Mouse (Mus musculus) lung, embryonic 16.5 days (tissue): ENCODE data around the gene Gpc5. TPM values are rescaled to one million over a fixed set of nuclear protein-coding genes. Genes with fewer than 3 reads are reported as not detected.

Experiments used
- ATAC-seq: fragments of 200-750 bp; cut with Nextera tagmentation; 2 replicates; pipeline ENCODE4 v1.8.0; 2017; ENCODE audit warnings: low read depth, mild to moderate bottlenecking, moderate library complexity
- H3K27ac ChIP-seq: fragments of 300-500 bp; sonication (generic); 2 replicates; pipeline ENCODE4 v1.5.1; 2014; ENCODE audit warnings: mild to moderate bottlenecking, control low read depth, low read length
- H3K27me3 ChIP-seq: fragments of 300-500 bp; sonication (generic); 2 replicates; pipeline ENCODE4 v1.6.1; 2014; ENCODE audit warnings: low read depth, low read length, mixed read lengths; ENCODE audit not compliant: control insufficient read depth, insufficient read depth
- H3K36me3 ChIP-seq: fragments of 300-500 bp; sonication (generic); 2 replicates; pipeline ENCODE4 v1.6.1; 2014; ENCODE audit warnings: low read length; ENCODE audit not compliant: control insufficient read depth, insufficient read depth
- H3K4me1 ChIP-seq: fragments of 300-500 bp; sonication (generic); replicated peaks from 2 replicates; pipeline ENCODE4 v1.6.1; 2014; ENCODE audit warnings: low read length, mixed read lengths; ENCODE audit not compliant: control insufficient read depth, insufficient read depth
- H3K4me2 ChIP-seq: fragments of 300-500 bp; sonication (generic); 2 replicates; pipeline ENCODE4 v1.6.1; 2014; ENCODE audit warnings: low read depth, low read length, control low read depth
- H3K4me3 ChIP-seq: fragments of 300-500 bp; sonication (generic); 2 replicates; pipeline ENCODE4 v1.5.1; 2014; ENCODE audit warnings: mild to moderate bottlenecking, low read length, control low read depth
- H3K9ac ChIP-seq: fragments of 300-500 bp; sonication (generic); 2 replicates; pipeline ENCODE4 v1.6.1; 2014; ENCODE audit warnings: low read length, control low read depth
- H3K9me3 ChIP-seq: fragments of 300-500 bp; sonication (generic); 2 replicates; pipeline ENCODE4 v1.6.1; 2016; ENCODE audit warnings: low read length; ENCODE audit not compliant: control insufficient read depth
- WGBS: fragments of 180-500 bp; shearing (Covaris S2); extraction: QIAGEN DNeasy Blood & Tissue Kit; methylation state at CpG from one replicate; pipeline ENCODE4 v1.1.7; 2014; 5-methylcytosine and 5-hydroxymethylcytosine counted together
- polyA plus RNA-seq: library from polyadenylated mRNA; unstranded; fragments of >200 nt; fragmentation: Nextera tagmentation; extraction: Ambion mirVana; gene quantifications from 2 replicates; pipeline ENCODE4 v1.2.1, GENCODE M21; 2015

The Gpc5 gene
- polyA plus RNA-seq, 1 experiment from 2014 or later: 0.11 TPM

- H3K4me3 ChIP-seq: no peak overlapping the region
- no peak for ATAC-seq
- H3K4me2 ChIP-seq: no peak overlapping the region
- no peak overlapping the region for H3K9ac ChIP-seq
- no peaks in the 10 kb centered on the region for H3K36me3 ChIP-seq
- H3K4me1 ChIP-seq: no peaks in the 10 kb centered on the region
- WGBS: 31% methylated on average over 2 of the region's 2 CpGs
- no peak overlapping the region for H3K27ac ChIP-seq
- H3K9me3 ChIP-seq: no peaks in the 10 kb centered on the region
- no peaks in the 10 kb centered on the region for H3K27me3 ChIP-seq
These were observed 898.7 kb downstream of the Gpc5 start for GRCm38 (mm10) chr14:115990764-115991163.

DNA sequence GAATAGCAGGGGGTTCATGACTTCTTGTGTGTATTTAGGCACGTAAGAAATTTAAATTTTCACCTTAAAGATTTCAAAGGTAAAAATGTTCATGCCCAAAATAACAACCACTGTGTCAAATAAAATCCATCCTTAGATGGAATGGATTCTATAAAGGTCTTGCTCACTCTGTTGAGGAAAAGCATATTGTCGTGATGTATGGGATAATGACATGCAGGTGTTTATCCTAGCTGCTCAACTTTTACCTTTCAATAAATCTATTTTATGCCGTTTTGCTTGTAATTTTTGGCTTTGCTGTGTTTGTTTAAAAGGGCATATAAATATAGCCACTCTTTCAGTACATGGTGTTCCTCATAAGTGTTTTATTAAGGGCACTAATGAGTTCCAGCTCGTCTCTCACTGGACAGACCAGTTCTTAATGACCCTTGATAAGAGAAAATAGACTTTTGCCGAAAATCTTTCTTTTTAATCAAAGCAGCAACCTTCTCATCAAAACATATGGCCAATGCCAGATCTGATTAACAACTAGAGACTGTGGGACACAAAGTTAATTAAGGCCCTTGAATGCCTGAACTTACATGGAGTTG is 901.6 kb downstream of the Gpc5 start:
- H3K36me3 ChIP-seq: no peaks in the 10 kb centered on the region
- no peak for ATAC-seq
- no peaks in the 10 kb centered on the region for H3K27me3 ChIP-seq
- 48% methylated on average over 5 of the region's 5 CpGs for WGBS
- H3K27ac ChIP-seq: no peak overlapping the region
- H3K4me1 ChIP-seq: no peaks in the 10 kb centered on the region
- no peak overlapping the region for H3K4me2 ChIP-seq
- H3K4me3 ChIP-seq: no peak overlapping the region
- H3K9me3 ChIP-seq: no peaks in the 10 kb centered on the region
- H3K9ac ChIP-seq: no peak overlapping the region

DNA sequence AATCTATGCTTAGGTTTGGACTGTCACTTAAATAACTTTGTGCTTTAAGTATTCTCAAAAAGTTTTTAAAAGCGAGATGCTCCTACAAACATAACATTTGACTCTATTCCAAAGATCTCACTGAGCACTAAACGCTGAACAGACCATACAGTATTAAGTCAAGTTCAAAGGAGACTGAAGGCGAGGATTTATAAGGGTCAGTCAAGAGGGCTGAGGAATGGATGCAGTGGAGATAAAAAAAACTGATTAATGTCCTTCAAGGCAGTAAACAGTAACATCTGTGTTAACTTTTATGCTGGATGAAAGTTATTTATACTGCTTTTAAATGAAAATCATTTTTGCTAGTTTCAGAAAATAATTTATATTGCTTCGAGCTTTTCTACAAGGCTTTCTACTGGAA is 906.9 kb downstream of the Gpc5 start:
- H3K36me3 ChIP-seq: no peaks in the 10 kb centered on the region
- no peak overlapping the region for H3K4me2 ChIP-seq
- 39% methylated on average over 4 of the region's 4 CpGs for WGBS
- no peak overlapping the region for H3K27ac ChIP-seq
- H3K4me1 ChIP-seq: no peaks in the 10 kb centered on the region
- no peaks in the 10 kb centered on the region for H3K9me3 ChIP-seq
- H3K27me3 ChIP-seq: no peaks in the 10 kb centered on the region
- no peak for ATAC-seq
- no peak overlapping the region for H3K9ac ChIP-seq
- H3K4me3 ChIP-seq: no peak overlapping the region

DNA sequence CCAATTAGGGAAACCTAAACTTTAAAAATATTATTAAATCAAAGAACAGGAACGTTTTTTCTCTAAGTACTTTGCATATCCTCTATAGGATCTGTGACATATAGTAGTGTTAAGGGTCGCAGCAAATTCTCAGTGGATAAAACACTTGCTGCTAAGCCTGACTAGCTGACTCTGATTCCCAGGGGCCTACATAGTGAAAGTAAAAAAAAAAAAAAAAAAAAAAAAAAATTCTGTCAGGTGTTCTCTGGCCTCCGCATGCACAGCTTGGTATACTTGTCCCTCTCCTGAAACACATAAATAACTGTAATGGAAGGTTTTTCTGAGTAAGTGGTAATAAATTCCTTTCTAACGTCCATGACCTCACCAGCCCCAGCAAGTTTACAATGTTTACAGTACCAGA is 995.0 kb downstream of the Gpc5 start:
- Histone ChIP-seq H3K36me3 (no peaks in the 10 kb centered on the region), H3K9ac (no peak overlapping the region), H3K4me2 (no peak overlapping the region), H3K9me3 (no peaks in the 10 kb centered on the region), H3K4me1 (no peaks in the 10 kb centered on the region), H3K27me3 (no peaks in the 10 kb centered on the region), H3K27ac (no peak overlapping the region), H3K4me3 (no peak overlapping the region)
- WGBS: 56% methylated on average over 4 of the region's 4 CpGs
- ATAC-seq: no peak

- H3K27ac ChIP-seq: no peak overlapping the region
- no peaks in the 10 kb centered on the region for H3K9me3 ChIP-seq
- ATAC-seq: no peak
- H3K36me3 ChIP-seq: no peaks in the 10 kb centered on the region
- no peak overlapping the region for H3K9ac ChIP-seq
- H3K27me3 ChIP-seq: no peaks in the 10 kb centered on the region
- no peak overlapping the region for H3K4me3 ChIP-seq
- WGBS: 76% methylated on average over 1 of the region's 1 CpGs
- H3K4me2 ChIP-seq: no peak overlapping the region
- no peaks in the 10 kb centered on the region for H3K4me1 ChIP-seq
These were observed 1035.9 kb downstream of the Gpc5 start for GRCm38 (mm10) chr14:116127943-116128342.

DNA sequence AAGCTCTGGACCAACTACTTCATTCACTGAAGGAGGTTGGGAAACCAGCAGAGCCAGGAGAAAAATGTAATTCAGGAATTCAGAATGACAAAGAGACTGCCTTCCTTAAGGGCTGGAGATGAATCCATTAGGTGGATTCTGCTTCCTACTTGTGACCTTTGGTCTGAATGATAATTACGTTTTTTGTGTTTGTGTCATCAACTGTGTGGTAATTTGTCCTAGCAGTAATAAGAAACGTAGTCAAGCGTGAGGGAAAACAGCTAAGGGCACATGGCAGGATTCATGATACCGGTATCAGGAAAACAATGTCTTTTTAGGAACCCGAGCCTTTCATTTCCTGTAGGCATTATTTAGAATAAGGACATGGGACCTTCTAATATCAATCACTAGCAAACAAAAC is 1045.3 kb downstream of the Gpc5 start:
- Histone ChIP-seq H3K4me2 (no peak overlapping the region), H3K27ac (no peak overlapping the region), H3K9ac (no peak overlapping the region), H3K4me1 (no peaks in the 10 kb centered on the region), H3K27me3 (no peaks in the 10 kb centered on the region), H3K36me3 (no peaks in the 10 kb centered on the region), H3K4me3 (no peak overlapping the region), H3K9me3 (no peaks in the 10 kb centered on the region)
- ATAC-seq: no peak
- 67% methylated on average over 5 of the region's 5 CpGs for WGBS

DNA sequence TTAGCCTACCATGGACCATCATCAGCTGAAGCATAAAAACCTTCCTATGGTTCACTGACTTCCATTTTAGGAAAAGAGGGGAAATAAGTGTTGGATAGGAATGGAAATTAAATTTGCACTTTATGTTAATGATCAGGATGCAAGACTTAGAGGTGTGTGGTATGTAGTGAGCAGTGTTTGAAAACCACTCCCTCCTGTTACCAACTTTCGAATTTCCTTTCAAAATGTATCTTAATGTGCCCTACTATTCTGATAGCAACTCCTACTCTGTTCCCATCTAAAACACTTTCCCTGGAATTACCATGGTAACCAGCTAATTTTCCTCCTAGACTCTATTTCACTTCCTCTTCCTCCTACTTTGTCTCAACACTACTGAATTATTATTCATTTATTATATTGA is 1045.8 kb downstream of the Gpc5 start:
- Histone ChIP-seq H3K9me3 (no peaks in the 10 kb centered on the region), H3K9ac (no peak overlapping the region), H3K36me3 (no peaks in the 10 kb centered on the region), H3K4me1 (no peaks in the 10 kb centered on the region), H3K27ac (no peak overlapping the region), H3K4me3 (no peak overlapping the region), H3K4me2 (no peak overlapping the region), H3K27me3 (no peaks in the 10 kb centered on the region)
- WGBS: 71% methylated on average over 1 of the region's 1 CpGs
- ATAC-seq: no peak

- no peak overlapping the region for H3K9ac ChIP-seq
- WGBS: 83% methylated on average over 2 of the region's 2 CpGs
- H3K4me3 ChIP-seq: no peak overlapping the region
- no peaks in the 10 kb centered on the region for H3K4me1 ChIP-seq
- no peak for ATAC-seq
- H3K27ac ChIP-seq: no peak overlapping the region
- H3K27me3 ChIP-seq: no peaks in the 10 kb centered on the region
- H3K4me2 ChIP-seq: no peak overlapping the region
- no peaks in the 10 kb centered on the region for H3K36me3 ChIP-seq
- H3K9me3 ChIP-seq: no peaks in the 10 kb centered on the region
These were observed 1070.6 kb downstream of the Gpc5 start for GRCm38 (mm10) chr14:116162586-116162985.

DNA sequence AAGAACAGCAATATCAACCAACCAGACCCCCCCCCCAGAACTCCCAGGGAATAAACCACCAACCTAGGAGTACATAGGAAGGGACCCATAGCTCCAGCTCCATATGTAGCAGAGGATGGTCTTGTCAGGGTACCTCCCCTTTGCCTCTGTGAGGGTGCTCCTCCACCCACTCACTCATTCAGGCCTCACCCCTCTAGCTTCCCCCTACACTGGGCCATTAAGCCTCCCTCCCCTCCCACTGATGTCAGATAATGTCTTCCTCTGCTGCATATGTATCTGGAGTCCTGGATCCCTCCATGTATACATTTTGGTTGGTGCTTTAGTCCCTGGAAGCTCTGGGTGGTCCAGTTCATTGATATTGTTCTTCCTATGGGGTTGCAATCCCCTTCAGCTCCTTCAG is 1075.4 kb downstream of the Gpc5 start:
- Histone ChIP-seq H3K36me3 (no peaks in the 10 kb centered on the region), H3K27ac (no peak overlapping the region), H3K27me3 (no peaks in the 10 kb centered on the region), H3K4me1 (no peaks in the 10 kb centered on the region), H3K9ac (no peak overlapping the region), H3K4me2 (no peak overlapping the region), H3K4me3 (no peak overlapping the region), H3K9me3 (no peaks in the 10 kb centered on the region)
- no peak for ATAC-seq

DNA sequence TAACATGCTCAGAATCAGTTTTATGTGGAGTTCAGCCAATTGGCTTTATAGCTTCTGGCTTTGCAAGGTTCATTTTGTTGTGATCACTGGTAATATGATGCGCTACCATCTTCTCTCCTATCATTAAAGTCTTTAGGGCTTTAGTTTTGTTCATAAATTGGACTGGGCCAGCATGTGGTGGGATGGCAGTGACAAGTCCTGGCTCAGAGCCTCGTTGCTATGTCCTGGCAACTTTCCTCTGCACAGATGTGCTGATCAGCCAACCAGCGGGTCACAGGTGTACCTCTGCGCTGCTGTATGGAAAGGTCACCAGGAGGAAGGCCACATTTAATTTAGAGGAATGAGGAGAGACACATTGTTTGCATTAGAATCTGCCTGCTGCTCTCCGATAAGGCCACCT is 1077.1 kb downstream of the Gpc5 start:
- Histone ChIP-seq H3K4me2 (no peak overlapping the region), H3K4me1 (no peaks in the 10 kb centered on the region), H3K27me3 (no peaks in the 10 kb centered on the region), H3K27ac (no peak overlapping the region), H3K4me3 (no peak overlapping the region), H3K36me3 (no peaks in the 10 kb centered on the region), H3K9ac (no peak overlapping the region), H3K9me3 (no peaks in the 10 kb centered on the region)
- WGBS: 73% methylated on average over 5 of the region's 5 CpGs
- ATAC-seq: no peak
